Mouse (Mus musculus): ENCODE data around the gene Myf5. TPM values are rescaled to one million over a fixed set of nuclear protein-coding genes. Genes with fewer than 3 reads are reported as not detected.

Myf5 gene
- polyA plus RNA-seq, 1 experiment from 2014 or later, result 0.47 TPM

GRCm38 (mm10) chr10:107488654-107489315 is 2.9 kb upstream of the Myf5 start:
- Histone ChIP-seq H3K36me3 (replicated peaks) (no peaks in the 10 kb centered on the region), H3K4me3 (no peak overlapping the region), H3K9me3 (no peaks in the 10 kb centered on the region), H3K27ac (no peak overlapping the region), H3K4me1 (peaks cover 36% of the 10 kb centered on the region), H3K27me3 (ENCODE audit: poor library complexity, severe bottlenecking) (peaks cover 10% of the 10 kb centered on the region)
- 35% methylated on average over 12 of the region's 12 CpGs for WGBS
- no peak for DNase-seq (ENCODE audit: extremely low spot score, low spot score)

GRCm38 (mm10) chr10:107486770-107487169 is 836 bp upstream of the Myf5 start:
- DNase-seq (ENCODE audit: extremely low spot score, low spot score), result no peak
- Histone ChIP-seq H3K27ac (no peak overlapping the region), H3K9me3 (no peaks in the 10 kb centered on the region), H3K4me3 (no peak overlapping the region), H3K27me3 (ENCODE audit: poor library complexity, severe bottlenecking) (peaks cover 7% of the 10 kb centered on the region; the same call in 1 of the 2 replicates), H3K36me3 (replicated peaks) (no peaks in the 10 kb centered on the region), H3K4me1 (peaks cover 27% of the 10 kb centered on the region)
- 74% methylated on average over 12 of the region's 12 CpGs for WGBS

DNA sequence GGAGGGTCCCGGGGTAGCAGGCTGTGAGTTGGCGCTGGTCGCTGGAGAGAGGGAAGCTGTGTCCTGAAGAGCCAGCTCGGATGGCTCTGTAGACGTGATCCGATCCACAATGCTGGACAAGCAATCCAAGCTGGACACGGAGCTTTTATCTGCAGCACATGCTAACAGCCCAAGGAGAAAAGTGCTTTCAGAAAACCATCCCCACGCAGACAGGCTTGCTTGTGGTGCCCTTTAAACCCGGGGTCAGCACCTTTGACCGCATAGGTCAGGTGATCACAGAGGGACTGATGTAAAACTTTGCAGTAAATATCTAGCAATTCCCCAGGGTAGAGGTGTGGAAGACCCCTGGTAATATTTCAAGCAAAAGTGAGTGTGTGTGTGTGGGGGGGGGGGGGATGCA is 1.9 kb downstream of the Myf5 start:
- Histone ChIP-seq H3K27me3 (ENCODE audit: poor library complexity, severe bottlenecking) (peaks cover 7% of the 10 kb centered on the region; the same call in 1 of the 2 replicates), H3K9me3 (no peaks in the 10 kb centered on the region), H3K4me3 (no peak overlapping the region), H3K36me3 (replicated peaks) (no peaks in the 10 kb centered on the region), H3K4me1 (peaks cover 24% of the 10 kb centered on the region), H3K27ac (no peak overlapping the region)
- 63% methylated on average over 10 of the region's 10 CpGs for WGBS
- no peak for DNase-seq (ENCODE audit: extremely low spot score, low spot score)

DNA sequence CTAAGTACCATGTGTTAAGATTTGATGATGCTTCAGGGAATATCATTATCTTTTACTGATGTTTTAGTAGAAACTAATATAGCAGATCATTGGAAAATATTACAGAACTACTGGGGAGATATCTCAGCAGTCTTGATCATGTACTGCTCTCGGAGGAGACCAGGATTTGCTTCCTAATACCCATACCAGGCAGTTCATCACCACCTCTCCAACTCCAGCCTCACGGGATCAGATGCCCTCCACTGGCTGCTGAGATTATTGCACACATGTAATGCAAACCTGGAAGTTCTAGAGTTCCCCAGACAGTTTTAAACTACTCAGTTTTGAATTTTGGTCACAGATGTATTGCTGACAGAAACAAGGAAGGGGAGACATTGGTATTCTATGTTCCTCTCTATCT is 12.4 kb downstream of the Myf5 start:
- Histone ChIP-seq H3K27ac (no peak overlapping the region), H3K36me3 (replicated peaks) (no peaks in the 10 kb centered on the region), H3K9me3 (no peaks in the 10 kb centered on the region), H3K4me3 (no peak overlapping the region), H3K4me1 (no peaks in the 10 kb centered on the region), H3K27me3 (ENCODE audit: poor library complexity, severe bottlenecking) (no peaks in the 10 kb centered on the region)
- 49% methylated on average over 2 of the region's 2 CpGs for WGBS
- no peak for DNase-seq (ENCODE audit: extremely low spot score, low spot score)

- Histone ChIP-seq H3K4me1 (no peaks in the 10 kb centered on the region), H3K27me3 (ENCODE audit: poor library complexity, severe bottlenecking) (no peaks in the 10 kb centered on the region), H3K27ac (no peak overlapping the region), H3K36me3 (replicated peaks) (no peaks in the 10 kb centered on the region), H3K4me3 (no peak overlapping the region), H3K9me3 (no peaks in the 10 kb centered on the region)
- DNase-seq (ENCODE audit: extremely low spot score, low spot score), result no peak
- WGBS, result 88% methylated on average over 5 of the region's 5 CpGs
Observed at GRCm38 (mm10) chr10:107471712-107472111, 14.2 kb downstream of the Myf5 start.

DNA sequence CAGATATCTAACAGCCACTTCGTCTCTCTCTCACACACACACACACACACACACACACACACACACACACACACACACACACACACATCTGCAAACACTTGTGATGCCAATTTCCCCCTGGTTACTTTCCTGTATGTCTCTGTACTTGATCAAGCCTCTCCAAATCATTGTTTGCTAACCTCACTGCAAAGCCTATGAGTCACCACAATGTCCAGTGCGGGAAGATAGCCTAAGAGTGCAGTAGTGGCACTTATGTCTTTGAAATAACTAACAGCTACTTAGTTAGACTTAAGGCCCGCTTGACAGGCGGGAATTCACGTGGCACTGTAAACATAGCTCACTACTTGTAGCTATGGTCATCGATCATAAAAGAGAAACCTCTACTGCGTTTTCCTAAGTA is 18.1 kb downstream of the Myf5 start:
- Histone ChIP-seq H3K4me1 (no peaks in the 10 kb centered on the region), H3K27ac (no peak overlapping the region), H3K27me3 (ENCODE audit: poor library complexity, severe bottlenecking) (no peaks in the 10 kb centered on the region), H3K36me3 (replicated peaks) (no peaks in the 10 kb centered on the region), H3K4me3 (no peak overlapping the region), H3K9me3 (no peaks in the 10 kb centered on the region)
- WGBS, result 89% methylated on average over 7 of the region's 7 CpGs
- DNase-seq (ENCODE audit: extremely low spot score, low spot score), result no peak

DNA sequence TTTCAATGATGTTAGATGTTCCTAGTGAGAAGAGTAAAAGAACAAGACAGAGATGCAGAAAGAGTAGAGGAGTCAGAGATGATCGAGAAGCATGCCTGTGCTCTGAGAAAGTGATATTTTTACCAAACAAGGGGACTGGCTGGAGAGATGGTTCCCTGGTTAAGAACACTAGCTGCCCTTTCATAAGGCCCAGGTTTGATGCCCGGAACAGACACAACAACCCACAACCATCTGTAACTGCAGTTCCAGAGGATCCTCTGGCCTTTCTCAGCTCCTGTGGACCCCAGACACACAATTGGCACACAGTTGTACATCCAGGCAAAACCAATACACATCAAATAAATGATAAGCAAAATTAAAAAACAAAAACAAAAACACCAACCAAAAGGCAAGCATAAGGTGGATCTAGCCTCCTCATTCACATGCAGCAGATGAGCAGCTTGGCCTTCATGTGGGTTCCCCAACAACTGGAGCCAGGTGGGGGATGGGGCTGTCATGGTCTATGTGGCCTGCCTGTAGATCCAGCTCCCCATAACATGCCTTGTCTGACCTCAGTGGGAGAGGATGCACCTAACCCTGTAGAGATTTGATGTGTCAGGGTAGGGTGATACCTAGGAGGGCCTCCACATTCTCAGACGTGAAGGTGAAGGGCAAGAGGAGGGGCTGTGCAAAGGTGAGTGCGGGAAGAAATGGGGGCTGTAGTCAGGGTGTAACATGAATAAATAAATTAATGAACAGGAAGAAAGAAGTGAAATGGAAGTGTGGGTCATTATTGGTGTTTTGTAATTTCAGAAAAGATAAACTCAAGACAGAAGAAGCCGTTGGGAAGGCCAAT is 36.2 kb downstream of the Myf5 start:
- Histone ChIP-seq H3K9me3 (no peaks in the 10 kb centered on the region), H3K4me3 (no peak overlapping the region), H3K36me3 (replicated peaks) (no peaks in the 10 kb centered on the region), H3K27ac (no peak overlapping the region), H3K27me3 (ENCODE audit: poor library complexity, severe bottlenecking) (no peaks in the 10 kb centered on the region), H3K4me1 (no peaks in the 10 kb centered on the region)
- WGBS, result 94% methylated on average over 5 of the region's 5 CpGs
- no peak for DNase-seq (ENCODE audit: extremely low spot score, low spot score)

GRCm38 (mm10) chr10:107442781-107443180 is 43.2 kb downstream of the Myf5 start:
- DNase-seq (ENCODE audit: extremely low spot score, low spot score), result no peak
- H3K9me3 ChIP-seq, result no peaks in the 10 kb centered on the region
- H3K27ac ChIP-seq, result no peak overlapping the region
- H3K27me3 ChIP-seq (ENCODE audit: poor library complexity, severe bottlenecking), result no peaks in the 10 kb centered on the region
- H3K36me3 ChIP-seq (replicated peaks), result no peaks in the 10 kb centered on the region
- H3K4me3 ChIP-seq, result no peak overlapping the region
- 13% methylated on average over 4 of the region's 4 CpGs for WGBS
- no peaks in the 10 kb centered on the region for H3K4me1 ChIP-seq

DNA sequence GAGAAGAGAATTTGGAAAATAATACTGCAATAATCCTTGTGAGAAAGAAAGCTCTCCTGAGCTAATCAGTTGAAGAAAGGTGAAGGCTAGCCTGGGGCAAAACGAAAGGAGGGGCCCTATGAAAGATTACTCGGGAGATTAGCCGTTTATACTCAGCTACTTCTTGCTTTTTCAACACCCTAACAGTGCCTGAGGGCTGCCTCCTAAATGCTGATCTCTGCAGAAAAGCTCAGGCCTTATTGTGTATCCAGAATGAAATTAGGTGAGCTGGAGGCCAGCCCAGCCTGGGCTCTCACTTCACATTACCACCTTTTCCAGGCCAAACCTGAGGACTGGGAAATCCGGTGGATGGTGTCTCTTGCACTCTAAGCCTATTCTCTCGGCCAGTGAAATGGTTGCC is 49.0 kb downstream of the Myf5 start:
- no peaks in the 10 kb centered on the region for H3K4me1 ChIP-seq
- no peak overlapping the region for H3K4me3 ChIP-seq
- no peak overlapping the region for H3K27ac ChIP-seq
- no peak for DNase-seq (ENCODE audit: extremely low spot score, low spot score)
- H3K27me3 ChIP-seq (ENCODE audit: poor library complexity, severe bottlenecking), result no peaks in the 10 kb centered on the region
- H3K36me3 ChIP-seq (replicated peaks), result no peaks in the 10 kb centered on the region
- no peaks in the 10 kb centered on the region for H3K9me3 ChIP-seq
- 68% methylated on average over 5 of the region's 5 CpGs for WGBS

Small RNA genes lying within 50 kb of the gene (microRNA-seq; reads per million reads assigned to microRNA genes)
- not detected for gene Gm44403

Other genes with a start within 250 kb of the Myf5 start
- gene Lin7a, start 214.4 kb downstream of the Myf5 start, polyA plus RNA-seq (2016; fragmentation: Nextera tagmentation; extraction: Ambion mirVana), result 1.1 and 1.4 TPM in 2 replicates
- not detected in 2 replicates for gene Myf6, start 8.6 kb upstream of the Myf5 start, polyA plus RNA-seq (2016; fragmentation: Nextera tagmentation; extraction: Ambion mirVana)
- 0.02 and 0.04 TPM in 2 replicates for gene Ptprq, start 233.9 kb upstream of the Myf5 start, polyA plus RNA-seq (2016; fragmentation: Nextera tagmentation; extraction: Ambion mirVana)

Measured in forebrain, embryonic 10.5 days (tissue).